Mouse (Mus musculus): Measurements from ENCODE around the gene Bckdk. TPM values are rescaled to one million over a fixed set of nuclear protein-coding genes. Genes with fewer than 3 reads are reported as not detected.
"Not testable (repeated sequence)": the region's sequence is repeated elsewhere in the genome, so short reads cannot be mapped to it uniquely, and the experiment has no call there.

Bckdk gene
- total RNA-seq, 1 experiment from 2014 or later = 10.0 TPM

DNA sequence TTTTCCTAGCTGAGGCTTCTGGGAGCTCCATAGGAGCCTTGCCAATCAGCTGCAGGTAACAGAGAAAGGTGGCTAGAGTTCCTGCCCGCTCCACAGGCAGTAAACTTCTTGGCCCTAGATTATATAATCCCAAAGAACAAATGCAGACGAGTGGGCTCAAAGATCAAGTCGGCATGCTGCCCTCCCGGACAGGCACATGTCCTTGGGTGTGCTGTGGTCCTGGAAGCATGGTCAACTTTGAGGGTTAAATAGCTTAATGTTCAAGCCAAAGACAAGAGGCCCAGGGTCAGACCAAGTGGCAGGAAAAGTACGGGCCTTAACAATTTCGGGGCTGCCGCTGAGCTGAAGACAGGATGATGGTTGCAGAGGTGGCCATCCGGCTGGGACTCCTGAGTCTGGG is 22.2 kb downstream of the Bckdk start:
- ATAC-seq (replicated peaks; ENCODE audit: insufficient number of reproducible peaks, low FRiP score, low TSS enrichment, poor library complexity, severe bottlenecking) = no peak

DNA sequence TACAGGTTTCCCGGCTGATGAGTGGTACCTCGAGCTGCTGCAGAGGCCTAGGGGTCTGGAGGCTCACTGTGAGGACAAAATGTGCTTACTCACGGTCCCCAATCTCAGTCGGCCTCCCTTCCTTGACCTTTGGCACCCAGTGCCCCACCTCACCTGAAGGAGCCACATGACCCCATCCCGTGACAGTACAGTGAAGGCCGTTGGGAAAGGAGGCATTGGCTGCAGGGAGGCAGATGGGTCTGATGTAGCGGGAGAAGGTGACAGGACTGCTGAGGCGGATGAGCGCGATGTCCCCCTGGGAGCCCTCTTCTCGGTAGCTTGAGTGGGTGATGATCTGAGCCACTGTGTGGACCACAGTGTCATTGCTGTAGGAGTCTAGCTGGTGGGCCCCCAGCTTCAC is 23.0 kb downstream of the Bckdk start:
- ATAC-seq (replicated peaks; ENCODE audit: insufficient number of reproducible peaks, low FRiP score, low TSS enrichment, poor library complexity, severe bottlenecking) = no peak

DNA sequence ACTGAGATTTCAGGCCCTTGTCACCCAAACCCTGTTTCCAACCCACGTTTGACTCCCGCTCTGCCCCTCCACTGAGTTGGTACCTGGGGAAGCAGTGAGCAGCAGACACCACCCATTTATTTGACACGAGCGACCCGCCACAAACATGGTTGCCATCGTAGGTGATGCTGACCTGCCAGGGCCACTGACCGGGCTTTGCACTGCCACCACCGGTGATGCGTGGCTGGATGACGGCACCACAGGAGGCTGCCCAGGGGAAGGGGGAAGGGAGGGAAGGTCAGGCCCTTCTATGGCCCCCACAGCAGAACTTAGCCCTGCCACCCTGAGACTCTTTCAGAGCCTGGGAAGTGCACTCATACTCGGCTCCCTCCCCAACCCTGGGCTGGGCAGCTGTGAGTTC is 23.8 kb downstream of the Bckdk start:
- no peak for ATAC-seq (replicated peaks; ENCODE audit: insufficient number of reproducible peaks, low FRiP score, low TSS enrichment, poor library complexity, severe bottlenecking)

- no peak for ATAC-seq (replicated peaks; ENCODE audit: insufficient number of reproducible peaks, low FRiP score, low TSS enrichment, poor library complexity, severe bottlenecking)
Measured at GRCm38 (mm10) chr7:127928596-127928995, 24.7 kb downstream of the Bckdk start.

DNA sequence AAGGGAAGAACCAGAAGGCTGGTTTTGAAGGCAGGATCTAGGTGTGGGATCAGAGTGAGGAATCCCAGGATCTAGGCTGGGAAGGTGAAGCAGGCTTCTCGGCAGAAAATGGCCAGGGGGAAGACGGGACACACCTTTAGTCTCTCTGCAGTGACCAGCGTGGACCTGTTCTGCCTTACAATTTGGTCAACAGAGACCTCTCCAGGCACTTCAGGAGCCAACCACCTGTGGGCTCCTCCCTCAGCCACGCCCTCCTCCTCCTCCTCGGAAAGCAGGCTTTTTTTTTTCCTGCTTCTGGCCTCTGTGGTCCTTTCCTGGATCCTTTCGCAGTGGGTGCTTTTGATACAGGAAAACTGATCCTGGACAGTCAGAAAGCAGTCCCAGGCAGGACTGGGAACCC is 26.0 kb downstream of the Bckdk start, which contains the start of gene Prss8:
TSS of gene Prss8 (minus strand) at position 182 of the 400 bp plus-strand sequence.
- ATAC-seq (replicated peaks; ENCODE audit: insufficient number of reproducible peaks, low FRiP score, low TSS enrichment, poor library complexity, severe bottlenecking) = no peak

- no peak for ATAC-seq (replicated peaks; ENCODE audit: insufficient number of reproducible peaks, low FRiP score, low TSS enrichment, poor library complexity, severe bottlenecking)
Measured at GRCm38 (mm10) chr7:127930636-127931035, 26.8 kb downstream of the Bckdk start.

- ATAC-seq (replicated peaks; ENCODE audit: insufficient number of reproducible peaks, low FRiP score, low TSS enrichment, poor library complexity, severe bottlenecking) = no peak
Measured at GRCm38 (mm10) chr7:127931351-127932135, 27.7 kb downstream of the Bckdk start.

DNA sequence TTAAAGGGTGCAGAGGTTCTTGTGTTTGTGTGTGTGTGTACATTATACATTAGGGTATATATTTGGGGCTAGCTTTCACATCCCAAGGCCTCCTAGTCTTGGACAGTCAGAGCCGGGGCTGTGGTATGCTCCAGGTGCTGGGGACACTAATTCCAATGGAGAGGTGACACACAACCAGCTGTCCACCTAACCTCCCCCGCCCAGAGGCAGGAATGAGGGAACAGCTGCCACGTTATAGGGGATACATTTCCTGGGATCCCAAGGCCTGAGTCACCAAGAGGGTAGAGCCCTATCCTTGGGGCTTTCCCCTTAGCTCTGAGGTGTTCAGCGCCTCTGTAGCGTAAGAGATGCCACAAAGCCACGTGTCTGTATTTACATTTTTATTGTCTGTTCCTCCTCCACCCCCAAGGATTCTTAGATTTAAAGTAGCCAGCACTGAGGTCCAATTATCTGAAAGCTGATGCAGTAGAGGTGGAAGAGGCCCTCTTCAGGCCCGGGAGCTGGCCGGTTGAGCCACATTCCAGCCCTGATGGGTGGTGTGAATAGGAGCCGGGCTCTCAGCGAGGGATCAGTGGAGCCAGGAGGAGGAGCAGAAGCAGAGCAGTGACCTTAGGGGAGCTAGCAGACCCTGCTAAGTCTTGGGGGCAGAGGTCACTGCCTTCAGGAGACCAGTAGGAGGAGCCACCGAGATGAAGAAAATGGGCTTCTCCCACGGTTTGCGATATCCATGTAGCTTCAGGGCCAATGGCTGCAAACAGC is 28.6 kb downstream of the Bckdk start:
- ATAC-seq (replicated peaks; ENCODE audit: insufficient number of reproducible peaks, low FRiP score, low TSS enrichment, poor library complexity, severe bottlenecking) = no peak

GRCm38 (mm10) chr7:127934075-127934474 is 30.2 kb downstream of the Bckdk start:
- ATAC-seq (replicated peaks; ENCODE audit: insufficient number of reproducible peaks, low FRiP score, low TSS enrichment, poor library complexity, severe bottlenecking) = no peak

GRCm38 (mm10) chr7:127935028-127935722 is 31.3 kb downstream of the Bckdk start:
- peak; percentile 98 for ATAC-seq (replicated peaks; ENCODE audit: insufficient number of reproducible peaks, low FRiP score, low TSS enrichment, poor library complexity, severe bottlenecking)

- 0 out of 2 replicates have a peak, but pooled peaks have one; percentile 8 for ATAC-seq (replicated peaks; ENCODE audit: insufficient number of reproducible peaks, low FRiP score, low TSS enrichment, poor library complexity, severe bottlenecking)
Measured at GRCm38 (mm10) chr7:127935748-127936159, 31.9 kb downstream of the Bckdk start.

GRCm38 (mm10) chr7:127936216-127936884 is 32.5 kb downstream of the Bckdk start:
- ATAC-seq (replicated peaks; ENCODE audit: insufficient number of reproducible peaks, low FRiP score, low TSS enrichment, poor library complexity, severe bottlenecking) = no peak

DNA sequence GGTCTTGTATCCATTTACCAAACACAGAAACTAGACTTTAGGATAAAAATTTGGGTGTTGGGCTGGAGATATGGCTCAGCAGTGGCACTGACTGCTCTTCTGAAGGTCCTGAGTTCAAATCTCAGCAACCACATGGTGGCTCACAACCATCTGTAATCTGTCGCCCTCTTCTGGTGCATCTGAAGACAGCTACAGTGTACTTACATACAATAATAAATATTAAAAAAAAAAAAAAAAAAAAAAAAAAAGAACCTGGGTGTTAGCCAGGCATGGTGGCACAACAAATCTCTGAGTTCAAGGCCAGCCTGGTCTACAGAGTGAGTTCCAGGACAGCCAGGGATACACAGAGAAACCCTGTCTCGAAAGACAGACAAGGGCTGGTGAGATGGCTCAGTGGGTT is 38.2 kb downstream of the Bckdk start:
- ATAC-seq (replicated peaks; ENCODE audit: insufficient number of reproducible peaks, low FRiP score, low TSS enrichment, poor library complexity, severe bottlenecking) = not testable (repeated sequence)

DNA sequence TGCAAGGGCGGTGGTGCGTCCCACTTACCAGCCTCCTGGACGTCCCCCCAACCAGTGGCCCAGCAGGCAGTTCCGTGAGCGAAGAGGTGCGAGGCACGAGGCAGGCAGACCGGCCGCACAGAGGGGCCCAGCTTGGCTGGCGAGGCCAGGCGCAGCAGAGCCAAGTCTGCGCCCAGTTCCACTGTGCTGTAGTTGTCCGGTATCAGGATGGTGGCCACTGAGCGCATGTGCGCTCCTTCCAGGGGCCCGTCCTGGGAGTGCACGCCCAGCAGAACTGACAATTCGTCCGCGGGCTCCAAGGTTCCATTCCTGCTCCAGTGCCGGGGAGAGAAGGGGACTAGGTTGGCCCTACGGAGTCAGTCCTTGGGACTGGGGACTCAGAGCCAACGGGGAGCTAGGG is 40.7 kb downstream of the Bckdk start:
- ATAC-seq (replicated peaks; ENCODE audit: insufficient number of reproducible peaks, low FRiP score, low TSS enrichment, poor library complexity, severe bottlenecking) = no peak

DNA sequence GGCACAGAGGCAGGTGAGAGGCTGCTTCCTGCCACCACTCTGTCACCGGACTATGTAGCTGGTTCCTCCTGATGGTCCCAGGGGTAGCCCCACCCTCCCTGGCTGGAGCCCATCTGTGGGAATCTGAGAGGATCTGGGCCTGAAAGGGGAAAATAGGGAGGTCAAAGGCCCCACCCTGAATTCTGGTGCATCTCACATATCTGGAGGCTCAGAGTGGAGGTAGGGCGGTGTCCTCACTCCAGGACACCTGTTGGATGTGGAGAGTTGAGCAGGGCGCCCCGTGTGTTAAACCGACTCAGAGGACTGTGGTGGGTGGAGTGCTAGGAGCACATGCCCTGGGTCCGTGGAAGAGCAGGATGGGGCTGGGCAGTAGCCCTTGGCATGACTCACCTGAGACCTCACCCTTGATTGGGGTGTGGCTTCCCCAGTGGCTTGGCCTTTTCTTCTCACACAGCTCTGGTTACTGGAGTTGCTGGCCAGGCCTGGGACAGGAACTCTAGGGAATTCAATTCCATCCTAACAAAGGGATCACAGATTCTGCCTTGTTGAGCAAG is 42.7 kb downstream of the Bckdk start, which contains the start of gene Prss36:
TSS of gene Prss36 (minus strand) at position 256 of the 554 bp plus-strand sequence.
- no peak; the same call in 1 of the 2 replicates for ATAC-seq (replicated peaks; ENCODE audit: insufficient number of reproducible peaks, low FRiP score, low TSS enrichment, poor library complexity, severe bottlenecking)

DNA sequence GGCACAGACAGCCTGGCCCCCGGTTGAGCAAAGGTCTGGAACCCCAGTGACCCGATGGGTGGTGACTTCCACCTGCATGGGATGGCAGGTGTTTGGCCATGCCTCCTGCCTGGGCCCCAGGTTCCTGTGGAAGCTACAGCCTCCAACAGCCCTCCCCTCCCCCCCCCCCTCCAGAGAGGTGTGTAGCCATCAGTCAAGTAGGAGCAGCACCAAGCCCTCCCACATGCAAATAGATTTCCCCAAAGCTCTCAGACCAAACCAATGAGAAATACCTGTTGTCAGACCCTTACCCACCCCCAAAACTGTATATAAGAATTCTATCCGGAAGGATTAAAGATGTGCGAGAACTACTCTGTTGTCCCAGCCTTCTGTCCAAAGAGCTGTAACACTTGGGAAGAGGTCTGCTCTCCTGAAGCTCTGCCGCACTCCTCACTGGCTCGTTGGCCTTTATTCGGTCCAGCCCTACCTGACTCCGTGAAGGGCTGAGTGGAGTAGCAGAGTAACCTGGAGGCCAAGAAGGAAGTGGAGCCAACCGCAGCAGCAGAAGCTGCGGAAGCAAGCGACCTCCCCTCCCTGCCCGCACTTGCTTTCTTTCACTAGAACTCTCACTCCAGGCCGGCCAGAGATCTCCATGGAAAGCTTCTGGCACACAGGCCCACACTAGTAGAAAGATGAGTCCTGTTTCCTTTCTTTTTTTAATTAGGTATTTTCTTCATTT is 49.1 kb downstream of the Bckdk start:
- ATAC-seq (replicated peaks; ENCODE audit: insufficient number of reproducible peaks, low FRiP score, low TSS enrichment, poor library complexity, severe bottlenecking) = peak; percentile 56; the same call in 1 of the 2 replicates

GRCm38 (mm10) chr7:127959364-127959763 is 55.5 kb downstream of the Bckdk start:
- no peak for ATAC-seq (replicated peaks; ENCODE audit: insufficient number of reproducible peaks, low FRiP score, low TSS enrichment, poor library complexity, severe bottlenecking)

All from monocyte, adult 5-6 weeks (primary cell).